Mouse (Mus musculus) T-helper 1 cell (primary cell): Measurements from ENCODE around the gene Fbxl21.

ENCODE experiments used
- in situ Hi-C: fragments of 300-600 bp; cut with MboI, MseI; formaldehyde crosslinking; loops from one replicate; pipeline ENCODE4 v1.15.1; 2025; ENCODE audit warnings: high pct_unique_total_duplicates

Fbxl21 gene

GRCm38 (mm10) chr13:56581512-56581911, 59.2 kb downstream of the Fbxl21 start:
- in situ Hi-C loops = no loop called here

GRCm38 (mm10) chr13:56581961-56582434, 59.7 kb downstream of the Fbxl21 start:
- in situ Hi-C loops = no loop called here

GRCm38 (mm10) chr13:56582720-56583119, 60.4 kb downstream of the Fbxl21 start:
- in situ Hi-C loops = no loop called here

- in situ Hi-C loops = no loop called here
Measured at GRCm38 (mm10) chr13:56586046-56586445, 63.8 kb downstream of the Fbxl21 start.
